Mouse (Mus musculus) MEL (cell line): Measurements from ENCODE around the gene Ccl24. TPM values are rescaled to one million over a fixed set of nuclear protein-coding genes. Genes with fewer than 3 reads are reported as not detected.

ENCODE experiments used
- DNase-seq: peaks from one replicate; pipeline ENCODE4 v3.0.0; 2011; ENCODE audit warnings: low read depth, low spot score
- H3K27ac ChIP-seq: 2 replicates; pipeline ENCODE4 v1.5.1; 2012; ENCODE audit warnings: low read depth, mild to moderate bottlenecking, control low read depth, low read length, moderate library complexity; ENCODE audit not compliant: control insufficient read depth
- H3K27me3 ChIP-seq, 2 experiments: fragments of 150-350 bp in 1 of 2; sonication (generic) in 1 of 2; 2 replicates each; pipeline ENCODE4 v1.6.1; 2012; ENCODE audit warnings: low read length in 2 of 2, mild to moderate bottlenecking in 2 of 2, improper control_type of control experiment in 1 of 2, moderate library complexity in 1 of 2; ENCODE audit not compliant: insufficient read depth in 2 of 2, control insufficient read depth in 1 of 2
- H3K36me3 ChIP-seq, 2 experiments: 2 replicates each; pipeline ENCODE4 v1.6.1; 2012 to 2014; ENCODE audit warnings: low read length in 2 of 2, improper control_type of control experiment in 1 of 2, inconsistent platforms in 1 of 2, mild to moderate bottlenecking in 1 of 2; ENCODE audit not compliant: insufficient read depth in 2 of 2, control insufficient read depth in 1 of 2
- H3K4me1 ChIP-seq, 2 experiments: fragments of 150-350 bp in 1 of 2; sonication (generic) in 1 of 2; 2 replicates each; pipeline ENCODE4 v1.6.1; 2012; ENCODE audit warnings: low read length in 2 of 2, improper control_type of control experiment in 1 of 2, mild to moderate bottlenecking in 1 of 2; ENCODE audit not compliant: insufficient read depth in 2 of 2, control insufficient read depth in 1 of 2
- H3K4me3 ChIP-seq, 2 experiments: fragments of 150-350 bp in 1 of 2; sonication (generic) in 1 of 2; 2 replicates each; pipeline ENCODE4 v1.5.1; 2012; ENCODE audit warnings: low read depth in 2 of 2, low read length in 2 of 2, mild to moderate bottlenecking in 2 of 2, moderate library complexity in 2 of 2, control low read depth in 1 of 2, improper control_type of control experiment in 1 of 2; ENCODE audit not compliant: control insufficient read depth in 1 of 2, insufficient read depth in 1 of 2
- H3K79me2 ChIP-seq: 2 replicates; pipeline ENCODE4 v1.6.1; 2012; ENCODE audit warnings: mild to moderate bottlenecking, low read length, moderate library complexity; ENCODE audit not compliant: control insufficient read depth, poor library complexity, insufficient read depth
- H3K9ac ChIP-seq: 2 replicates; pipeline ENCODE4 v1.6.1; 2012; ENCODE audit warnings: low read depth, mild to moderate bottlenecking, control low read depth, low read length, moderate library complexity; ENCODE audit not compliant: control insufficient read depth, poor library complexity, severe bottlenecking
- H3K9me3 ChIP-seq: fragments of 150-350 bp; sonication (generic); replicated peaks from 2 replicates; pipeline ENCODE4 v1.6.1; 2012; ENCODE audit warnings: mild to moderate bottlenecking, low read length, improper control_type of control experiment, moderate library complexity; ENCODE audit not compliant: insufficient read depth
- BHLHE40 ChIP-seq: IDR thresholded peaks from 2 replicates; pipeline ENCODE4 v1.6.1; 2012; ENCODE audit warnings: low read depth, mild to moderate bottlenecking, inconsistent platforms, low read length, improper control_type of control experiment, borderline replicate concordance
- CHD1 ChIP-seq: IDR thresholded peaks from 2 replicates; pipeline ENCODE4 v1.6.1; 2012; ENCODE audit warnings: low read depth, mild to moderate bottlenecking, inconsistent platforms, low read length, improper control_type of control experiment
- CHD2 ChIP-seq: IDR thresholded peaks from 2 replicates; pipeline ENCODE4 v1.6.1; 2011; ENCODE audit warnings: low read length, improper control_type of control experiment
- CTCF ChIP-seq, 3 experiments: IDR thresholded peaks in 2 of 3; conservative IDR thresholded peaks in 1 of 3; 2 replicates each; pipeline ENCODE4 v1.5.1; 2011 to 2012; ENCODE audit warnings: low read length in 3 of 3, low read depth in 2 of 3, mild to moderate bottlenecking in 2 of 3, improper control_type of control experiment in 1 of 3, inconsistent platforms in 1 of 3, mixed read lengths in 1 of 3, moderate library complexity in 1 of 3; ENCODE audit not compliant: control insufficient read depth in 1 of 3, insufficient read depth in 1 of 3, poor library complexity in 1 of 3, severe bottlenecking in 1 of 3
- E2F4 ChIP-seq: IDR thresholded peaks from 2 replicates; pipeline ENCODE4 v1.6.1; 2011; ENCODE audit warnings: low read depth, low read length, improper control_type of control experiment, borderline replicate concordance
- ETS1 ChIP-seq: IDR thresholded peaks from 2 replicates; pipeline ENCODE4 v1.6.1; 2012; ENCODE audit warnings: low read depth, mild to moderate bottlenecking, inconsistent platforms, low read length, improper control_type of control experiment, moderate library complexity
- GABPA ChIP-seq: IDR thresholded peaks from 2 replicates; pipeline ENCODE4 v1.6.1; 2012; ENCODE audit warnings: low read depth, mild to moderate bottlenecking, inconsistent platforms, low read length, improper control_type of control experiment, moderate library complexity
- GATA1 ChIP-seq: IDR thresholded peaks from 2 replicates; pipeline ENCODE4 v1.6.1; 2011; ENCODE audit warnings: low read depth, low read length, improper control_type of control experiment
- JUND ChIP-seq: IDR thresholded peaks from 2 replicates; pipeline ENCODE4 v1.6.1; 2011; ENCODE audit warnings: low read depth, mild to moderate bottlenecking, improper control_type of control experiment, low read length
- KAT2A ChIP-seq: conservative IDR thresholded peaks from 2 replicates; pipeline ENCODE4 v1.6.1; 2012; ENCODE audit warnings: low read depth, low read length, improper control_type of control experiment, inconsistent platforms
- MAFK ChIP-seq: IDR thresholded peaks from 2 replicates; pipeline ENCODE4 v1.6.1; 2011; ENCODE audit warnings: low read depth, mild to moderate bottlenecking, low read length, improper control_type of control experiment, borderline replicate concordance
- MAX ChIP-seq: IDR thresholded peaks from 2 replicates; pipeline ENCODE4 v1.6.1; 2011; ENCODE audit warnings: low read length, improper control_type of control experiment
- MEF2A ChIP-seq: IDR thresholded peaks from 2 replicates; pipeline ENCODE4 v1.6.1; 2014; ENCODE audit warnings: low read depth, mild to moderate bottlenecking, inconsistent platforms, low read length, improper control_type of control experiment; ENCODE audit not compliant: poor library complexity, insufficient replicate concordance, severe bottlenecking; ENCODE audit errors: extremely low read depth
- MYB ChIP-seq: IDR thresholded peaks from 2 replicates; pipeline ENCODE4 v1.6.1; 2011; ENCODE audit warnings: mild to moderate bottlenecking, low read depth, low read length, improper control_type of control experiment
- MYC ChIP-seq: IDR thresholded peaks from 2 replicates; pipeline ENCODE4 v1.6.1; 2011; ENCODE audit warnings: low read depth, mild to moderate bottlenecking, low read length, improper control_type of control experiment, moderate library complexity
- NELFE ChIP-seq: IDR thresholded peaks from 2 replicates; pipeline ENCODE4 v1.6.1; 2011; ENCODE audit warnings: low read depth, low read length, improper control_type of control experiment
- POLR2A ChIP-seq, 2 experiments: IDR thresholded peaks; 2 replicates each; pipeline ENCODE4 v1.6.1; 2011 to 2012; ENCODE audit warnings: low read length in 2 of 2, mild to moderate bottlenecking in 2 of 2, control low read depth in 1 of 2, improper control_type of control experiment in 1 of 2, low read depth in 1 of 2, moderate library complexity in 1 of 2; ENCODE audit not compliant: control insufficient read depth in 1 of 2, insufficient read depth in 1 of 2, poor library complexity in 1 of 2
- POLR2AphosphoS5 ChIP-seq: IDR thresholded peaks from 2 replicates; pipeline ENCODE4 v1.6.1; 2012; ENCODE audit warnings: low read depth, borderline replicate concordance, mild to moderate bottlenecking, inconsistent platforms, low read length, moderate library complexity, mixed read lengths
- RAD21 ChIP-seq: IDR thresholded peaks from 2 replicates; pipeline ENCODE4 v1.6.1; 2011; ENCODE audit warnings: mild to moderate bottlenecking, low read depth, low read length, improper control_type of control experiment
- RCOR1 ChIP-seq: IDR thresholded peaks from 2 replicates; pipeline ENCODE4 v1.6.1; 2012; ENCODE audit warnings: low read depth, mild to moderate bottlenecking, inconsistent platforms, low read length, improper control_type of control experiment
- SIN3A ChIP-seq: IDR thresholded peaks from 2 replicates; pipeline ENCODE4 v1.6.1; 2012; ENCODE audit warnings: low read length, improper control_type of control experiment, inconsistent platforms
- SMC3 ChIP-seq: IDR thresholded peaks from 2 replicates; pipeline ENCODE4 v1.6.1; 2011; ENCODE audit warnings: low read depth, low read length, improper control_type of control experiment
- UBTF ChIP-seq: IDR thresholded peaks from 2 replicates; pipeline ENCODE4 v1.6.1; 2012; ENCODE audit warnings: low read depth, mild to moderate bottlenecking, inconsistent platforms, low read length, improper control_type of control experiment, moderate library complexity, borderline replicate concordance; ENCODE audit not compliant: insufficient read depth
- USF2 ChIP-seq, 2 experiments: IDR thresholded peaks; 2 replicates each; pipeline ENCODE4 v1.6.1; 2011 to 2012; ENCODE audit warnings: improper control_type of control experiment in 2 of 2, low read length in 2 of 2, borderline replicate concordance in 1 of 2, inconsistent platforms in 1 of 2, low read depth in 1 of 2, mild to moderate bottlenecking in 1 of 2; ENCODE audit not compliant: insufficient read depth in 1 of 2
- ZC3H11A ChIP-seq: IDR thresholded peaks from 2 replicates; pipeline ENCODE4 v1.6.1; 2012; ENCODE audit warnings: low read depth, mild to moderate bottlenecking, inconsistent platforms, low read length, improper control_type of control experiment
- ZMIZ1 ChIP-seq: IDR thresholded peaks from 2 replicates; pipeline ENCODE4 v1.6.1; 2012; ENCODE audit warnings: low read depth, mild to moderate bottlenecking, inconsistent platforms, low read length, improper control_type of control experiment, moderate library complexity
- ZNF384 ChIP-seq: IDR thresholded peaks from 2 replicates; pipeline ENCODE4 v1.6.1; 2012; ENCODE audit warnings: low read depth, mild to moderate bottlenecking, inconsistent platforms, low read length, improper control_type of control experiment
- polyA plus RNA-seq, 2 experiments: library from polyadenylated mRNA; stranded (reverse) in 1 of 2; unstranded in 1 of 2; fragments of >175 nt in 1 of 2; fragments of >200 nt in 1 of 2; gene quantifications; 2 replicates each; pipeline versions ENCODE4 v1.2.1 to v1.2.4; 2012; ENCODE audit warnings: low replicate concordance in 2 of 2, low read depth in 1 of 2; ENCODE audit not compliant: insufficient read length in 2 of 2, insufficient read depth in 1 of 2, missing spikeins in 1 of 2
- total RNA-seq: library from RNA; depleted of rRNA; stranded (reverse); fragments of 300-350 nt; gene quantifications from 2 replicates; pipeline ENCODE4 v1.2.3, GENCODE M21; 2012

Gene Ccl24
- total and polyA plus RNA-seq, 3 experiments: not detected

GRCm38 (mm10) chr5:135529310-135529709 is 43.5 kb downstream of the Ccl24 start:
- DNase-seq: no peak
- Histone ChIP-seq H3K79me2 (no peaks in the 10 kb centered on the region), H3K9me3 (no peaks in the 10 kb centered on the region), H3K27me3 (peaks cover 0 to 3% of the 10 kb centered on the region in 2 experiments; a peak in 2 of 4 replicates), H3K27ac (no peak overlapping the region), H3K36me3 (no peaks in the 10 kb centered on the region), H3K4me1 (no peaks in the 10 kb centered on the region), H3K9ac (no peak overlapping the region), H3K4me3 (no peak overlapping the region)
- TF ChIP-seq ZMIZ1 (no peak), JUND (no peak), MYB (no peak), MYC (no peak), CTCF (IDR thresholded peaks at IDR 0.05 in 2 of 3, conservative IDR thresholded peaks at IDR 0.05 in 1 of 3; ENCODE audit: control insufficient read depth in 1 of 3, insufficient read depth in 1 of 3, low read depth in 2 of 3, low read length in 3 of 3, poor library complexity in 1 of 3, severe bottlenecking in 1 of 3) (peak in 2 of 3 experiments; percentile 23 to 42; a peak in 3 of 6 replicates), CHD2 (no peak), E2F4 (no peak), KAT2A (no peak), MAX (no peak), RCOR1 (no peak), SMC3 (peak; percentile 9; the same call in 1 of the 2 replicates), UBTF (no peak), MEF2A (no peak), MAFK (no peak), GABPA (no peak)

GRCm38 (mm10) chr5:135527986-135528385 is 44.9 kb downstream of the Ccl24 start:
- Histone ChIP-seq H3K27ac (no peak overlapping the region), H3K79me2 (no peaks in the 10 kb centered on the region), H3K4me1 (no peaks in the 10 kb centered on the region), H3K27me3 (peaks cover 0 to 3% of the 10 kb centered on the region in 2 experiments; a peak in 2 of 4 replicates), H3K9ac (no peak overlapping the region), H3K36me3 (no peaks in the 10 kb centered on the region), H3K4me3 (no peak overlapping the region), H3K9me3 (no peaks in the 10 kb centered on the region)
- TF ChIP-seq ZC3H11A: no peak
- no peak for TF ChIP-seq POLR2AphosphoS5
- no peak for TF ChIP-seq MEF2A
- TF ChIP-seq SMC3: no peak
- TF ChIP-seq MAX: no peak
- TF ChIP-seq RAD21: no peak
- TF ChIP-seq BHLHE40: no peak
- no peak for TF ChIP-seq ETS1
- no peak for TF ChIP-seq CHD1
- no peak for TF ChIP-seq CHD2
- no peak for TF ChIP-seq ZNF384
- TF ChIP-seq SIN3A: no peak
- no peak for TF ChIP-seq CTCF (IDR thresholded peaks at IDR 0.05 in 2 of 3, conservative IDR thresholded peaks at IDR 0.05 in 1 of 3; ENCODE audit: control insufficient read depth in 1 of 3, insufficient read depth in 1 of 3, low read depth in 2 of 3, low read length in 3 of 3, poor library complexity in 1 of 3, severe bottlenecking in 1 of 3)
- no peak for TF ChIP-seq NELFE
- no peak for TF ChIP-seq JUND
- no peak for TF ChIP-seq POLR2A (IDR thresholded peaks at IDR 0.05; ENCODE audit: control insufficient read depth in 1 of 2, insufficient read depth in 1 of 2, low read depth in 1 of 2, low read length in 2 of 2, poor library complexity in 1 of 2)
- no peak for TF ChIP-seq USF2 (IDR thresholded peaks at IDR 0.05; ENCODE audit: borderline replicate concordance in 1 of 2, insufficient read depth in 1 of 2, low read depth in 1 of 2, low read length in 2 of 2)
- TF ChIP-seq MAFK: no peak
- TF ChIP-seq RCOR1: no peak
- no peak for TF ChIP-seq GATA1
- no peak for DNase-seq
